Mouse (Mus musculus) retina, postnatal 1 day (tissue): ENCODE results near the gene Ptges.
A peak's percentile ranks its signal among the peaks of the same experiment; 100 is the strongest.

Experiments
- DNase-seq: peaks from one replicate; pipeline ENCODE4 v3.0.0-alpha.2; 2012

The Ptges gene

GRCm38 (mm10) chr2:30845152-30846070 lies 84.3 kb downstream of the Ptges start:
- peak; percentile 46 for DNase-seq

GRCm38 (mm10) chr2:30842615-30843014 lies 87.0 kb downstream of the Ptges start:
- no peak for DNase-seq
